Mouse (Mus musculus): Measurements from ENCODE around the gene Olfr136.

Gene Olfr136

DNA sequence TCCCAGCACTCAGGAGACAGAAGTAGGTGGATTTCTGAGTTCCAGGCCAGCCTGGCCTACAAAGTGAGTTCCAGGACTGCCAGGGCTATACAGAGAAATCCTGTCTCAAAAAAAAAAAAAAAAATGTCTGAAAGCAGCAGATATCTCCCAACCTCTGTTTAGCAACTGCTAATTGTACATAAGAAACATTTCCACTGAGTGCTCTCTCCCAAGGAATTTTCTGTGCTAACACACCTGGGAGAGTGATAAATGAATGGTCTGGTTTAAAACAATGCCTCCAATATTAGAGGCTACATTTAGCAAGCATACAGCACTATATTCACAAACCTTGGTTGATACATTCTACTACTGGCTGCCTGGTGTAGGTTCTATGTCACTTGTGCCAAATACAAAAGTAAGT, at the start of gene Olfr136:
Gene Olfr136, plus strand, starts transcription at position 301 of the 400 bp plus-strand sequence.
- no peak for DNase-seq (ENCODE audit: low spot score)

DNA sequence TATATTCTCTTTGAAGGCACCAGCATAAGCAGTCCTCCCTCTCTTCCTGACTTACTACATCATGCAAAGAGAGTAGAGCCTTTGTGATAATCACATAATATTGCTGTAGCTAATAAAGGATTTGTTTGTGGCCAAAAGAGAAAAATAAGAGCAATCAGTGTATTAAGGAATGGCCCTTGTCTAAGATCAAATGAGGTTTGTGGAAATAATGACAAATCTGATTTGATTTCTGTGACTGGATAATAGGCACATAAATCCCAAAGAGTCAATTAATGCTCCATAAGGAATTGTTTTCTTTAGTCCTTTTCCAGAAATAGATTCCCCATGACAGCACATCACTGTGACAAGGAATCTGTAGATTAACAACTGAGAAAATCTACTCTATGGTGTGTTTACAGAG, 22.2 kb upstream of the Olfr136 start, which contains the start of gene Olfr137:
Gene Olfr137, minus strand, starts transcription at position 101 of the 400 bp plus-strand sequence.
- DNase-seq (ENCODE audit: low spot score): no peak

Data from lung, postnatal 25 days (tissue).